Mouse (Mus musculus) forebrain, embryonic 16.5 days (tissue): Measurements from ENCODE around the gene Cnot1. TPM values are rescaled to one million over a fixed set of nuclear protein-coding genes. Genes with fewer than 3 reads are reported as not detected.

ENCODE experiments used
- ATAC-seq: fragments of 200-750 bp; cut with Nextera tagmentation; 2 replicates; pipeline ENCODE4 v1.8.0; 2017; ENCODE audit warnings: mild to moderate bottlenecking, moderate library complexity
- H3K27ac ChIP-seq: fragments of 300-500 bp; sonication (generic); 2 replicates; pipeline ENCODE4 v1.5.1; 2014; ENCODE audit warnings: low read length, control low read depth
- H3K27me3 ChIP-seq: fragments of 300-500 bp; sonication (generic); replicated peaks from 2 replicates; pipeline ENCODE4 v1.6.1; 2014; ENCODE audit warnings: low read length; ENCODE audit not compliant: control insufficient read depth, insufficient read depth
- H3K36me3 ChIP-seq: fragments of 300-500 bp; sonication (generic); 2 replicates; pipeline ENCODE4 v1.6.1; 2014; ENCODE audit not compliant: control insufficient read depth, insufficient read depth
- H3K4me1 ChIP-seq: fragments of 300-500 bp; sonication (generic); replicated peaks from 2 replicates; pipeline ENCODE4 v1.6.1; 2014; ENCODE audit warnings: low read length; ENCODE audit not compliant: control insufficient read depth, insufficient read depth
- H3K4me2 ChIP-seq: fragments of 300-500 bp; sonication (generic); 2 replicates; pipeline ENCODE4 v1.6.1; 2014; ENCODE audit warnings: mild to moderate bottlenecking, low read length, control low read depth
- H3K4me3 ChIP-seq: fragments of 300-500 bp; sonication (generic); replicated peaks from 2 replicates; pipeline ENCODE4 v1.5.1; 2014; ENCODE audit warnings: mild to moderate bottlenecking, low read length, control low read depth
- H3K9ac ChIP-seq: fragments of 300-500 bp; sonication (generic); replicated peaks from 2 replicates; pipeline ENCODE4 v1.6.1; 2014; ENCODE audit warnings: low read depth, low read length, control low read depth
- H3K9me3 ChIP-seq: fragments of 300-500 bp; sonication (generic); 2 replicates; pipeline ENCODE4 v1.6.1; 2016; ENCODE audit warnings: low read length; ENCODE audit not compliant: control insufficient read depth
- WGBS: fragments of 180-500 bp; shearing (Covaris S2); extraction: QIAGEN DNeasy Blood & Tissue Kit; methylation state at CpG from one replicate; pipeline ENCODE4 v1.1.7; 2014; 5-methylcytosine and 5-hydroxymethylcytosine counted together
- polyA plus RNA-seq: library from polyadenylated mRNA; unstranded; fragments of >200 nt; fragmentation: Nextera tagmentation; extraction: Ambion mirVana; gene quantifications from 2 replicates; pipeline ENCODE4 v1.2.1, GENCODE M21; 2015

Cnot1 gene
- polyA plus RNA-seq, 1 experiment from 2014 or later, result 58.5 TPM

- H3K36me3 ChIP-seq, result no peaks in the 10 kb centered on the region
- H3K9ac ChIP-seq, result peak overlapping the region; percentile 29; the same call in 1 of the 2 replicates
- H3K4me1 ChIP-seq, result peaks cover 13% of the 10 kb centered on the region
- no peaks in the 10 kb centered on the region for H3K9me3 ChIP-seq
- H3K27me3 ChIP-seq, result no peaks in the 10 kb centered on the region; the same call in 1 of the 2 replicates
- ATAC-seq, result no peak
- H3K4me2 ChIP-seq, result no peak overlapping the region
- no peak overlapping the region for H3K4me3 ChIP-seq
- 6% methylated on average over 6 of the region's 6 CpGs for WGBS
- H3K27ac ChIP-seq, result no peak overlapping the region
These were observed 112.6 kb downstream of the Cnot1 start for GRCm38 (mm10) chr8:95694631-95695030.

- no peak overlapping the region for H3K27ac ChIP-seq
- WGBS, result 85% methylated on average over 13 of the region's 13 CpGs
- H3K4me2 ChIP-seq, result no peak overlapping the region
- H3K4me3 ChIP-seq, result no peak overlapping the region
- ATAC-seq, result no peak
- no peak overlapping the region for H3K9ac ChIP-seq
- H3K4me1 ChIP-seq, result peaks cover 15% of the 10 kb centered on the region
- H3K9me3 ChIP-seq, result no peaks in the 10 kb centered on the region
- no peaks in the 10 kb centered on the region for H3K27me3 ChIP-seq
- H3K36me3 ChIP-seq, result no peaks in the 10 kb centered on the region
These were observed 116.2 kb downstream of the Cnot1 start for GRCm38 (mm10) chr8:95690929-95691541.

- Histone ChIP-seq H3K36me3 (no peaks in the 10 kb centered on the region), H3K27ac (no peak overlapping the region), H3K4me1 (peaks cover 5% of the 10 kb centered on the region; the same call in 1 of the 2 replicates), H3K9ac (no peak overlapping the region), H3K4me3 (no peak overlapping the region), H3K27me3 (no peaks in the 10 kb centered on the region), H3K4me2 (no peak overlapping the region), H3K9me3 (no peaks in the 10 kb centered on the region)
- 38% methylated on average over 10 of the region's 10 CpGs for WGBS
- peak; percentile 36; the same call in 1 of the 2 replicates for ATAC-seq
These were observed 119.1 kb downstream of the Cnot1 start for GRCm38 (mm10) chr8:95688073-95688672.

- H3K4me1 ChIP-seq, result peaks cover 14% of the 10 kb centered on the region
- peak overlapping the region; percentile 72 for H3K4me2 ChIP-seq
- no peaks in the 10 kb centered on the region for H3K9me3 ChIP-seq
- H3K4me3 ChIP-seq, result peak overlapping the region; percentile 82
- peak; percentile 78 for ATAC-seq
- H3K27ac ChIP-seq, result peak overlapping the region; percentile 63
- H3K9ac ChIP-seq, result peak overlapping the region; percentile 81
- under 1% methylated on average over 55 of the region's 70 CpGs for WGBS
- peaks cover 7% of the 10 kb centered on the region; the same call in 1 of the 2 replicates for H3K27me3 ChIP-seq
- H3K36me3 ChIP-seq, result no peaks in the 10 kb centered on the region
These were observed 129.1 kb downstream of the Cnot1 start for GRCm38 (mm10) chr8:95678024-95678611.

GRCm38 (mm10) chr8:95677591-95678023 lies 129.7 kb downstream of the Cnot1 start:
- peaks cover 7% of the 10 kb centered on the region; the same call in 1 of the 2 replicates for H3K27me3 ChIP-seq
- H3K9me3 ChIP-seq, result no peaks in the 10 kb centered on the region
- H3K9ac ChIP-seq, result peak overlapping the region; percentile 81
- peaks cover 14% of the 10 kb centered on the region for H3K4me1 ChIP-seq
- peak overlapping the region; percentile 63 for H3K27ac ChIP-seq
- peak overlapping the region; percentile 72 for H3K4me2 ChIP-seq
- WGBS, result under 1% methylated on average over 42 of the region's 48 CpGs
- ATAC-seq, result peak; percentile 72
- no peaks in the 10 kb centered on the region for H3K36me3 ChIP-seq
- H3K4me3 ChIP-seq, result peak overlapping the region; percentile 82

- Histone ChIP-seq H3K4me1 (peaks cover 14% of the 10 kb centered on the region), H3K27ac (peak within 1 kb of the TSS; percentile 63), H3K4me2 (peak within 1 kb of the TSS; percentile 72), H3K9me3 (no peaks in the 10 kb centered on the region), H3K4me3 (peak within 1 kb of the TSS; percentile 82), H3K36me3 (no peaks in the 10 kb centered on the region), H3K27me3 (peaks cover 7% of the 10 kb centered on the region; the same call in 1 of the 2 replicates), H3K9ac (peak within 1 kb of the TSS; percentile 81)
- WGBS, result 58% methylated on average over 9 of the region's 9 CpGs
- no peak for ATAC-seq
These were observed 130.6 kb downstream of the Cnot1 start, which contains the start of gene Ndrg4 for GRCm38 (mm10) chr8:95676631-95677030. TSS of gene Ndrg4 (plus strand) at chr8:95676980.

GRCm38 (mm10) chr8:95672811-95673210 lies 134.5 kb downstream of the Cnot1 start:
- no peaks in the 10 kb centered on the region for H3K9me3 ChIP-seq
- H3K4me2 ChIP-seq, result no peak overlapping the region
- H3K4me3 ChIP-seq, result no peak overlapping the region
- 73% methylated on average over 5 of the region's 5 CpGs for WGBS
- no peak overlapping the region for H3K27ac ChIP-seq
- no peak for ATAC-seq
- no peaks in the 10 kb centered on the region for H3K36me3 ChIP-seq
- peaks cover 5% of the 10 kb centered on the region; the same call in 1 of the 2 replicates for H3K27me3 ChIP-seq
- H3K4me1 ChIP-seq, result no peaks in the 10 kb centered on the region
- H3K9ac ChIP-seq, result no peak overlapping the region

- Histone ChIP-seq H3K9ac (no peak overlapping the region), H3K4me1 (no peaks in the 10 kb centered on the region), H3K4me3 (no peak overlapping the region), H3K4me2 (no peak overlapping the region), H3K36me3 (no peaks in the 10 kb centered on the region), H3K27me3 (peaks cover 5% of the 10 kb centered on the region; the same call in 1 of the 2 replicates), H3K27ac (no peak overlapping the region), H3K9me3 (no peaks in the 10 kb centered on the region)
- WGBS, result 74% methylated on average over 6 of the region's 6 CpGs
- no peak for ATAC-seq
These were observed 135.4 kb downstream of the Cnot1 start for GRCm38 (mm10) chr8:95671861-95672260.

- ATAC-seq, result no peak
- no peak overlapping the region for H3K4me2 ChIP-seq
- H3K9me3 ChIP-seq, result no peaks in the 10 kb centered on the region
- 85% methylated on average over 2 of the region's 2 CpGs for WGBS
- H3K4me1 ChIP-seq, result no peaks in the 10 kb centered on the region
- H3K27me3 ChIP-seq, result no peaks in the 10 kb centered on the region
- no peak overlapping the region for H3K4me3 ChIP-seq
- no peak overlapping the region for H3K27ac ChIP-seq
- no peaks in the 10 kb centered on the region for H3K36me3 ChIP-seq
- H3K9ac ChIP-seq, result no peak overlapping the region
These were observed 137.3 kb downstream of the Cnot1 start for GRCm38 (mm10) chr8:95669967-95670366.
